Mouse (Mus musculus): ENCODE measurements around the gene Yipf4. TPM values are rescaled to one million over a fixed set of nuclear protein-coding genes. Genes with fewer than 3 reads are reported as not detected.

The Yipf4 gene
- polyA plus RNA-seq, 1 experiment from 2014 or later, result 61.3 TPM

DNA sequence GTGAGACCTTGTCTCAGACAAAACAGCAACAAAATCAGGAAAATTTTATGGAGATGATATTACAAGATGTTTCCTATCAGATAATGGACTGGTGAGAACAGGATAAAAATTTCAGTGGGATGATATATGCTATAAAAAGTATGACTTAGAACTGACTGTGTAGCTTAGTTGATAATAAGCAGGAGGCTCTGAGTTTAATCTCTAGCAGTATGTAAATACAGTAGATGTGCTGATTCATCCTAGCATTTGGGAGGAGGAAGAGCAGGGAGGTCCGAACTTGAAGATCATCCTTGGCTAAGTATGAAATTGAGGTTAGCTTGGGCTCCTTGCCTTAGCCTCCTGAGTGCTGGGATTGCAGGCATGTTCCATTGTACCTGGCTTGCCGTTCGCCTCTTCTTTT lies 2.3 kb downstream of the Yipf4 start:
- H3K27ac ChIP-seq (ENCODE audit: low read depth), result no peak overlapping the region
- H3K4me2 ChIP-seq, result no peak overlapping the region
- H3K36me3 ChIP-seq (ENCODE audit: insufficient read depth), result peaks cover 36% of the 10 kb centered on the region
- no peaks in the 10 kb centered on the region for H3K9me3 ChIP-seq (ENCODE audit: low read depth, low read length)
- WGBS, result 95% methylated on average over 3 of the region's 3 CpGs
- H3K9ac ChIP-seq, result no peak overlapping the region
- ATAC-seq (ENCODE audit: insufficient read depth) (no peak), DNase-seq (no peak)
- TF ChIP-seq CTCF (IDR thresholded peaks at IDR 0.05; ENCODE audit: low read depth), result no peak
- no peaks in the 10 kb centered on the region for H3K27me3 ChIP-seq (ENCODE audit: insufficient read depth, low read length)
- H3K4me3 ChIP-seq (ENCODE audit: low read depth, low read length), result no peak overlapping the region
- H3K4me1 ChIP-seq (ENCODE audit: insufficient read depth), result no peaks in the 10 kb centered on the region

DNA sequence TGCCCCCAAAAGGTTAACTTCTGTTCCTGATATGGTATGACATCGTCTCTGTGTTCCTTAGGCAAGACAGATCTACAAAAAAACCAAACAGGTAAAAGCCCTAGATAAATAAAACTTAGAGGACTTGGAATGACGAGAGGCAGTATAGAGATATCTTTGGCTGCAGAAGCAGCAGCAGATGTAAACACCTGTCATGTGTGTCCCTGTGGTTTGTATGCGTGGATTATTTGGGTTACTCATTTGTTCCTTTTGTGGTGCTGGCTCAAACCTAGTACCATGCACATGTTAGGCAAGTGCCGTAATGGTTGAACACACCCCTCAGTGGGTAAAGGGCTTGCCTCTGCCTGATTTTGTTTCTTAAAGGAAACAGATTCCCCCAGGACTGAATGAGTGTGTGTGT lies 10.9 kb downstream of the Yipf4 start:
- ATAC-seq (ENCODE audit: insufficient read depth), result no peak
- WGBS, result 81% methylated on average over 4 of the region's 4 CpGs
- no peaks in the 10 kb centered on the region for H3K27me3 ChIP-seq (ENCODE audit: insufficient read depth, low read length)
- H3K4me3 ChIP-seq (ENCODE audit: low read depth, low read length), result no peak overlapping the region
- no peak overlapping the region for H3K9ac ChIP-seq
- TF ChIP-seq CTCF (IDR thresholded peaks at IDR 0.05; ENCODE audit: low read depth), result no peak
- no peak for DNase-seq
- H3K4me2 ChIP-seq, result no peak overlapping the region
- H3K4me1 ChIP-seq (ENCODE audit: insufficient read depth), result no peaks in the 10 kb centered on the region
- H3K36me3 ChIP-seq (ENCODE audit: insufficient read depth), result peaks cover 40% of the 10 kb centered on the region
- no peak overlapping the region for H3K27ac ChIP-seq (ENCODE audit: low read depth)
- no peaks in the 10 kb centered on the region for H3K9me3 ChIP-seq (ENCODE audit: low read depth, low read length)

DNA sequence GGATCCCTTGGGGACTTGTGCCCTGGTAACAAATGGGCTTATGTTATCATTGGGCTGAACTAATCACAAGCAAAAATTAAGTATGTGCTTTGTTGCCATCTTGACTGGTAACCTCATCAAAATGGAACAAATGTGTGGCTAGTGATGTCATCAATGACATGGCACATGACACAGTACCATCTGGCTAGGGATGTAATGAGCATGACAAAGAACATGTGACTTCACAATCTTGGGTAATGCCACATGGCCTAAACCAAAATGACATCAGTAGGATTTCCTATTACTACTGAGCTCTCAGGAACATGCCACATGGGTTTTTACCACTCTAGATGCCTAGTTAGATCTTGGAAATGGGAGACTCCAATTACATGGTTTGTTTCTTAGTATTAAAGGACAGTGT lies 11.8 kb downstream of the Yipf4 start:
- DNase-seq, result no peak

DNA sequence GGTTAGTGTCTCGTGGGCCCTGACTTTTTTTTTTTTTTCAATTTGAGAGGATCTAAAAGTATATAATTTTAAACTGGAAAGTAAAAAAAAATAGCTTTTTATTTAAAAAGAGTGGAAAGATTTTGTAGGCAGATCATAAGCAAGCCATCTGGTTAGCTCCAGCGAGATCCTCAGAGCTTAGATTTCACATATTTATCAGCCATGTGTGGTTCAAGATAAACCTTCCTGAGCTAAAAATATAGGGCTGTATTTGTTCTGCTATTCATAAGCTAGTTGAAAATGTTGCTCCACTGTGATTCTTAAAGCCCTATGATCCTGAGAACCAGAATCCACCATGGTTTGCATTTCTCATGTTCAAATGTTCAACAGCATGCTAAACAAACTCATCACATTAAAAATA lies 18.6 kb downstream of the Yipf4 start:
- 59% methylated on average over 2 of the region's 2 CpGs for WGBS

More for the DNA sequence above, 11.8 kb downstream of the Yipf4 start:
- Histone ChIP-seq H3K27me3 (ENCODE audit: insufficient read depth, low read length) (no peaks in the 10 kb centered on the region), H3K4me3 (ENCODE audit: low read depth, low read length) (no peak overlapping the region), H3K27ac (ENCODE audit: low read depth) (no peak overlapping the region), H3K9ac (no peak overlapping the region), H3K9me3 (ENCODE audit: low read depth, low read length) (no peaks in the 10 kb centered on the region), H3K36me3 (ENCODE audit: insufficient read depth) (peaks cover 32% of the 10 kb centered on the region), H3K4me2 (no peak overlapping the region), H3K4me1 (ENCODE audit: insufficient read depth) (no peaks in the 10 kb centered on the region)
- no peak for TF ChIP-seq CTCF (IDR thresholded peaks at IDR 0.05; ENCODE audit: low read depth)
- ATAC-seq (ENCODE audit: insufficient read depth), result no peak

DNA sequence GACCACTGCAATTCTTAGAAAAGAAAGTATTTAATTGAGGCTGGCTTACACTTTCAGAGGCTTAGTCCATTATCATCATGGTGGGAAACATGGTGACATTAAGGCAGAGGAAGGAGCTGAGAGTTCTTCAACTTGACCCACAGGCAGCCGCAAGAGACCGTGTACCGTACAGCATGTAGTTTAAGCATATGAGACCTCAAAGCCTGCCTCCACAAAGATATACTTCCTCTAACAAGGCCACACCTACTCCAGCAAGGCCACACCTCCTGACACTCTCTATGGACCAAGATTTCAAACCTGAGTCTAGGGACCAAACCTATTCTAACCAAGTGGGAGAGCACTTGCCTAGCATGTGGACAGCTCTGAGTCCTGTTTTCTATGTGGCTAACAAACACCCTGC lies 19.3 kb downstream of the Yipf4 start:
- Histone ChIP-seq H3K36me3 (ENCODE audit: insufficient read depth) (no peaks in the 10 kb centered on the region), H3K9me3 (ENCODE audit: low read depth, low read length) (no peaks in the 10 kb centered on the region), H3K4me2 (no peak overlapping the region), H3K4me3 (ENCODE audit: low read depth, low read length) (no peak overlapping the region), H3K27me3 (ENCODE audit: insufficient read depth, low read length) (no peaks in the 10 kb centered on the region), H3K4me1 (ENCODE audit: insufficient read depth) (no peaks in the 10 kb centered on the region), H3K9ac (no peak overlapping the region), H3K27ac (ENCODE audit: low read depth) (no peak overlapping the region)
- no peak for DNase-seq
- WGBS, result 81% methylated on average over 3 of the region's 3 CpGs
- no peak for TF ChIP-seq CTCF (IDR thresholded peaks at IDR 0.05; ENCODE audit: low read depth)
- ATAC-seq (ENCODE audit: insufficient read depth), result no peak

More for the DNA sequence above, 18.6 kb downstream of the Yipf4 start:
- no peak overlapping the region for H3K4me2 ChIP-seq
- no peak overlapping the region for H3K9ac ChIP-seq
- H3K27me3 ChIP-seq (ENCODE audit: insufficient read depth, low read length), result no peaks in the 10 kb centered on the region
- no peaks in the 10 kb centered on the region for H3K9me3 ChIP-seq (ENCODE audit: low read depth, low read length)
- ATAC-seq (ENCODE audit: insufficient read depth), result no peak
- no peak for DNase-seq
- no peak for TF ChIP-seq CTCF (IDR thresholded peaks at IDR 0.05; ENCODE audit: low read depth)
- H3K4me1 ChIP-seq (ENCODE audit: insufficient read depth), result no peaks in the 10 kb centered on the region
- no peaks in the 10 kb centered on the region for H3K36me3 ChIP-seq (ENCODE audit: insufficient read depth)
- no peak overlapping the region for H3K4me3 ChIP-seq (ENCODE audit: low read depth, low read length)
- H3K27ac ChIP-seq (ENCODE audit: low read depth), result no peak overlapping the region

DNA sequence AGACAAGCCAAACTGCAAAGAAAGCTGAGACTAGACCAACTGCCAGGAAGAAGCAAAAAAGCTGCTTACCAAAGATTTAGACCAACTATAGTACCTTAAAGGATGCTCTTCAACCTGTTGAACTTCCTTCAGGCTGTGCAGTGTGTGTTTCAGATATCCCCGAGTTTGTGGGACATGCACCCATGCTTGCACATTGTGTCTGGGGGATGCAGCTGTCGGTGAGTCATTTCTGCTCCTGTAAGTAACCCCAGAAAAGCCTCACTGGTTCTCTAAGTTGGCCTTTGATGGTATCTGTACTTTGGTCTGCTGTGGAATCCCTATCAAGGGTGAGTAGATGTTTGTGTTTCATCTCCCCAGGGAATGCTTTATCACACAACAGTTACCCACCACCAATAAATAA lies 23.0 kb downstream of the Yipf4 start:
- H3K27me3 ChIP-seq (ENCODE audit: insufficient read depth, low read length), result no peaks in the 10 kb centered on the region
- no peak for TF ChIP-seq CTCF (IDR thresholded peaks at IDR 0.05; ENCODE audit: low read depth)
- H3K9me3 ChIP-seq (ENCODE audit: low read depth, low read length), result no peaks in the 10 kb centered on the region
- H3K36me3 ChIP-seq (ENCODE audit: insufficient read depth), result no peaks in the 10 kb centered on the region
- H3K27ac ChIP-seq (ENCODE audit: low read depth), result no peak overlapping the region
- ATAC-seq (ENCODE audit: insufficient read depth), result no peak
- H3K9ac ChIP-seq, result no peak overlapping the region
- no peak overlapping the region for H3K4me3 ChIP-seq (ENCODE audit: low read depth, low read length)
- WGBS, result 75% methylated on average over 2 of the region's 2 CpGs
- H3K4me1 ChIP-seq (ENCODE audit: insufficient read depth), result no peaks in the 10 kb centered on the region
- no peak overlapping the region for H3K4me2 ChIP-seq
- DNase-seq, result no peak

DNA sequence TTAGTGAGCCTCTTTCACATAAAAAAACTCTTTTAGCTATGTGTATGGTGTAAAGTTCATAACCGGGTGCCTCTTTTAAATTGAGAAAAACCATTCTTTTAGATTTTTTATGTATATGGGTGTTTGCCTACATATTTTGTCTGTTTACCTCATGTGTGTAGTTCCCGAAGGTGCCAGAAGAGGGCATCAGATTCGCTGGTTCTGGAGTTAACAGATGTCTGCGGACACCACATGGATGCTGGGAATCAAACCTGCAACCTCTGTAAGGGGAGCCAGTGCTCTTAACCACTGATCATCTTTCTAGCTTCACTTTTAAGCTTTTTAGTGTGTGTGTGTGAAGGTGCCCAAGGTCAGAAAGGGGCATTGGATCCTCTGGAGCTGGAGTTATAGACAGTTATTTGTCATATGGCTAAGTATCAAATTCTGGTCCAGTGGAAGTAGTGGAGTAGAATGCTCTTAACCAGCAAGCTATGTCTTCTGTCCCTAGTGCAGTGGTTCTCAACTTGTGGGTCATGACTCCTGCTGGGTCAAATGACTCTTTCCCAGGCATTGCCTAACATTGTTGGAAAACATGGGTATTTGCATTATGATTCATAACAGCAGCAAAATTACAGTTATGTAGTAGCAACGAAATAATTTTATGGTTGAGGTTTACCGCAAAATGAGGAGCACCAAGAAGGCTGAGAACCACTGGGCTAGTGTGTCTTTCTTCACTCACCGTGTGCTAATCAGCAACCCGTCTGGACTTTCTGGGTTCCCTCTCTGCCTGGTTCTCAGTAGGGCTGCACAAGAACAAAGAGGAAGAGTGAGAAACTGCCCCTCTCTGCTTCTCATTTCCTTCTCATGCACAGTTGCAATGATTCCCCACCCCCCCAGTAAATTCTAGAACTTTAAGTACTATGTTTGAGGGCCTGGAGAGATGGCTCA lies 33.8 kb downstream of the Yipf4 start:
- Histone ChIP-seq H3K4me3 (ENCODE audit: low read depth, low read length) (no peak overlapping the region), H3K9ac (no peak overlapping the region), H3K27ac (ENCODE audit: low read depth) (no peak overlapping the region), H3K9me3 (ENCODE audit: low read depth, low read length) (no peaks in the 10 kb centered on the region), H3K4me1 (ENCODE audit: insufficient read depth) (0 out of 2 replicates have a peak, but pooled peaks cover 4% of the 10 kb centered on the region), H3K27me3 (ENCODE audit: insufficient read depth, low read length) (no peaks in the 10 kb centered on the region), H3K4me2 (no peak overlapping the region), H3K36me3 (ENCODE audit: insufficient read depth) (no peaks in the 10 kb centered on the region)
- no peak for DNase-seq
- 82% methylated on average over 8 of the region's 8 CpGs for WGBS
- no peak for ATAC-seq (ENCODE audit: insufficient read depth)
- peak; percentile 5; the same call in 1 of the 2 replicates for TF ChIP-seq CTCF (IDR thresholded peaks at IDR 0.05; ENCODE audit: low read depth)

All from lung, embryonic 14.5 days (tissue).